In genomic region chr1:155276381-155277033, GRCm38 (mm10) we compare ENCODE assay signal across 30 mouse cellular contexts. TPM values are rescaled to one million over a fixed set of nuclear protein-coding genes. Genes with fewer than 3 reads are reported as not detected.
DNase-seq lines count a peak whose midpoint lies in the region; ATAC-seq and TF ChIP-seq lines count a peak whose summit lies in the region.
"Had no signal": no experiment of that assay in that cellular context is flagged by ENCODE, and none has a peak within 500 bp of the region (broad histone marks: within the 10 kb centered on the region; RNA-seq: fewer than 3 reads in every experiment).

No protein-coding gene starts in this region.

- no peak overlapping the region for H3K4me2 ChIP-seq in intestine, embryonic 16.5 days (ENCODE audit: low read depth, low read length)
- peak overlapping the region; percentile 49 for H3K4me2 ChIP-seq in liver, embryonic 14.5 days (ENCODE audit: low read depth)
- no peak overlapping the region for H3K4me2 ChIP-seq in kidney, embryonic 14.5 days (replicated peaks; ENCODE audit: low read depth, low read length)
- H3K4me2 ChIP-seq: embryonic facial prominence, embryonic 13.5 days; forebrain, embryonic 15.5 days; hindbrain, embryonic 14.5 days; limb, embryonic 15.5 days; stomach, embryonic 15.5 days had no signal

- TF ChIP-seq EP300 in liver, embryonic 14.5 days (IDR thresholded peaks at IDR 0.05; ENCODE audit: low read depth), result no peak

- no peak for TF ChIP-seq CTCF in liver, embryonic 14.5 days (IDR thresholded peaks at IDR 0.05; ENCODE audit: low read depth)

- H3K27me3 ChIP-seq in intestine, embryonic 16.5 days (replicated peaks; ENCODE audit: control insufficient read depth, insufficient read depth, low read length), result no peaks in the 10 kb centered on the region
- H3K27me3 ChIP-seq in liver, embryonic 14.5 days (ENCODE audit: control insufficient read depth, insufficient read depth, low read length), result no peaks in the 10 kb centered on the region
- no peaks in the 10 kb centered on the region for H3K27me3 ChIP-seq in kidney, embryonic 14.5 days (ENCODE audit: control insufficient read depth, insufficient read depth, low read length)
- H3K27me3 ChIP-seq: CH12.LX; embryonic facial prominence, embryonic 13.5 days; forebrain, embryonic 15.5 days; limb, embryonic 15.5 days; stomach, embryonic 15.5 days had no signal

- H3K36me3 ChIP-seq in intestine, embryonic 16.5 days (ENCODE audit: control insufficient read depth, insufficient read depth, low read length), result no peaks in the 10 kb centered on the region
- no peaks in the 10 kb centered on the region for H3K36me3 ChIP-seq in liver, embryonic 14.5 days (replicated peaks; ENCODE audit: control insufficient read depth, insufficient read depth, low read depth)
- H3K36me3 ChIP-seq in kidney, embryonic 14.5 days (ENCODE audit: control insufficient read depth, insufficient read depth, low read length), result no peaks in the 10 kb centered on the region
- H3K36me3 ChIP-seq: embryonic facial prominence, embryonic 13.5 days; heart, embryonic 10.5 days; limb, embryonic 15.5 days; stomach, embryonic 15.5 days had no signal

- H3K4me3 ChIP-seq in intestine, embryonic 16.5 days (ENCODE audit: low read length), result no peak overlapping the region
- no peak overlapping the region for H3K4me3 ChIP-seq in liver, embryonic 14.5 days (ENCODE audit: insufficient read depth in 1 of 2, low read depth in 2 of 2, low read length in 2 of 2)
- no peak overlapping the region for H3K4me3 ChIP-seq in kidney, embryonic 14.5 days (ENCODE audit: low read length)
- H3K4me3 ChIP-seq: embryonic facial prominence, embryonic 13.5 days; forebrain, embryonic 15.5 days; heart, embryonic 10.5 days; left cerebral cortex, adult 2 months; limb, embryonic 15.5 days; myocyte; stomach, embryonic 15.5 days had no signal

- H3K4me1 ChIP-seq in intestine, embryonic 16.5 days (ENCODE audit: control insufficient read depth, insufficient read depth, low read length), result peaks cover 6% of the 10 kb centered on the region; the same call in 1 of the 2 replicates
- H3K4me1 ChIP-seq in liver, embryonic 14.5 days (replicated peaks; ENCODE audit: control insufficient read depth in 2 of 2, insufficient read depth in 2 of 2, low read length in 1 of 2), result peaks cover 8 to 18% of the 10 kb centered on the region in 2 experiments; a peak in 3 of 4 replicates
- no peaks in the 10 kb centered on the region for H3K4me1 ChIP-seq in kidney, embryonic 14.5 days (ENCODE audit: control insufficient read depth, insufficient read depth, low read length)
- H3K4me1 ChIP-seq: stomach, embryonic 15.5 days had no signal

- H3K9me3 ChIP-seq in intestine, embryonic 16.5 days (ENCODE audit: control insufficient read depth, low read length), result no peaks in the 10 kb centered on the region
- H3K9me3 ChIP-seq in liver, embryonic 14.5 days (ENCODE audit: control insufficient read depth, low read length), result no peaks in the 10 kb centered on the region
- H3K9me3 ChIP-seq in kidney, embryonic 14.5 days (ENCODE audit: control insufficient read depth, low read length), result no peaks in the 10 kb centered on the region
- H3K9me3 ChIP-seq: embryonic facial prominence, embryonic 13.5 days; forebrain, embryonic 15.5 days; heart, embryonic 10.5 days; limb, embryonic 15.5 days; stomach, embryonic 15.5 days had no signal

- peak; percentile 50; the same call in 1 of the 2 replicates for ATAC-seq in intestine, embryonic 16.5 days
- peak; percentile 68 for ATAC-seq in liver, embryonic 14.5 days (ENCODE audit: insufficient read depth)
- no peak for ATAC-seq in kidney, embryonic 14.5 days (ENCODE audit: low FRiP score, low TSS enrichment)
- ATAC-seq: forebrain, embryonic 15.5 days; inflammation-experienced regulatory T-cells, adult 6 months; lung, postnatal 0 days had no signal

- intact Hi-C loops in left cerebral cortex, postnatal 10 days (cut with DNase I), result no loop called here

- H3K9ac ChIP-seq in intestine, embryonic 16.5 days (ENCODE audit: low read depth, low read length), result no peak overlapping the region
- H3K9ac ChIP-seq in liver, embryonic 14.5 days (replicated peaks), result no peak overlapping the region; the same call in 1 of the 2 replicates
- no peak overlapping the region for H3K9ac ChIP-seq in kidney, embryonic 14.5 days (ENCODE audit: low read depth, low read length)
- H3K9ac ChIP-seq: embryonic facial prominence, embryonic 13.5 days; forebrain, embryonic 15.5 days; hindbrain, embryonic 14.5 days; limb, embryonic 15.5 days; stomach, embryonic 15.5 days had no signal

- WGBS in intestine, embryonic 16.5 days, result 60% methylated on average over 13 of the region's 13 CpGs
- 28% methylated on average over 13 of the region's 13 CpGs for WGBS in liver, embryonic 14.5 days (ENCODE audit: insufficient replicate concordance)
- WGBS in kidney, embryonic 14.5 days, result 56% methylated on average over 13 of the region's 13 CpGs

- no peak overlapping the region for H3K27ac ChIP-seq in intestine, embryonic 16.5 days (ENCODE audit: low read length)
- H3K27ac ChIP-seq in liver, embryonic 14.5 days, result 0 out of 2 replicates have a peak overlapping the region, but pooled peaks have one; percentile 14
- no peak overlapping the region for H3K27ac ChIP-seq in kidney, embryonic 14.5 days (ENCODE audit: low read depth, low read length)
- H3K27ac ChIP-seq: embryonic facial prominence, embryonic 13.5 days; forebrain, embryonic 15.5 days; heart, embryonic 10.5 days; hindbrain, embryonic 14.5 days; left cerebral cortex, adult 2 months; limb, embryonic 15.5 days; stomach, embryonic 15.5 days had no signal

- DNase-seq in A20 (ENCODE audit: low read depth, low spot score), result peak; percentile 41
- DNase-seq in MEL-GATA-1-ER (ENCODE audit: extremely low read depth, low read depth), result peak; percentile 76
- DNase-seq in liver, embryonic 14.5 days (ENCODE audit: low read depth in 3 of 3, low spot score in 3 of 3), result peak; percentile 28 to 38 (median 34)
- no peak for DNase-seq in lung, postnatal 36 days
- no peak for DNase-seq in left cerebral cortex, postnatal 10 days (ENCODE audit: extremely low spot score in 1 of 2, low spot score in 2 of 2)
- DNase-seq in natural killer cell, adult 2 months (ENCODE audit: low spot score in 2 of 2), result no peak
- DNase-seq: B cell, adult 2 months; cerebellum, adult 2 months; cerebellum, postnatal 25 days; embryo, embryonic 11 days; heart, postnatal 4 days; kidney, adult 9 months; left cerebral cortex, postnatal 4 days; midbrain, embryonic 14.5 days; right cerebral cortex, adult 18-20 months; thymus, postnatal 25 days had no signal

RNA-seq across cellular contexts. Expression of gene BC034090, which starts 32.3 kb away (rescaled TPM):
- 1.5 and 2.5 TPM in 2 replicates for polyA plus RNA-seq in intestine, embryonic 16.5 days (2015; fragmentation: Nextera tagmentation; extraction: Ambion mirVana)
- 0.32 TPM in 2 replicates for polyA plus RNA-seq in liver, embryonic 14.5 days (2012; rRNA removed)
- polyA plus RNA-seq in liver, embryonic 14.5 days (2014; fragmentation: Nextera tagmentation; extraction: Ambion mirVana), result 0.06 TPM in 1 of 2 replicates, not detected in the other
- total RNA-seq in left cerebral cortex, postnatal 10 days (2021), result 1 to 10 TPM; 5.4 TPM
- 4.7 and 4.9 TPM in 2 replicates for polyA plus RNA-seq in kidney, embryonic 14.5 days (2014; fragmentation: Nextera tagmentation; extraction: Ambion mirVana)
- total RNA-seq: megakaryocyte, adult 5-6 weeks had no signal

Comparison
In these comparisons a context has a peak if more than half of its experiments do, and no peak if none do; other contexts are left out.
1. DNase-seq: peak in A20 (single experiment), MEL-GATA-1-ER (single experiment) and liver, embryonic 14.5 days (3 of 3); none in lung, postnatal 36 days (single experiment), left cerebral cortex, postnatal 10 days (0 of 2) and natural killer cell, adult 2 months (0 of 2).